Mouse (Mus musculus): ENCODE measurements at regions not wholly inside any gene's neighbourhood (a gene's known extent, or its start where the extent isn't known, plus 50 kb on each side); places are given as distances from the start of the nearest gene placed in this dataset.

- TF ChIP-seq CTCF (IDR thresholded peaks at IDR 0.05; ENCODE audit: control insufficient read depth, insufficient read depth, low read length) (no peak), POLR2A (IDR thresholded peaks at IDR 0.05; ENCODE audit: borderline replicate concordance, control insufficient read depth, low read depth, low read length) (no peak)
These were observed 107.0 kb downstream of the Pja1 start for GRCm38 (mm10) chrX:99364072-99364471.
